Mouse (Mus musculus): ENCODE data around the gene Cnnm3.

- TF ChIP-seq POLR2A (IDR thresholded peaks at IDR 0.05; ENCODE audit: insufficient read length, low read depth) (no peak), MYOG (IDR thresholded peaks at IDR 0.05; ENCODE audit: control insufficient read depth in 1 of 3, insufficient read depth in 1 of 3, insufficient read length in 2 of 3, low read depth in 2 of 3) (no peak)
Observed at GRCm38 (mm10) chr1:36545382-36545781, 33.7 kb downstream of the Cnnm3 start.

Measured in myocyte (in vitro differentiated cells).